Mouse (Mus musculus): ENCODE measurements at regions not wholly inside any gene's neighbourhood (a gene's known extent, or its start where the extent isn't known, plus 50 kb on each side); places are given as distances from the start of the nearest gene placed in this dataset.

- no peak for TF ChIP-seq CTCF (conservative IDR thresholded peaks at IDR 0.05; ENCODE audit: low read length)
- TF ChIP-seq NANOG (IDR thresholded peaks at IDR 0.05; ENCODE audit: borderline replicate concordance, low read length): no peak
Measured at GRCm38 (mm10) chr14:94363992-94364391, 473.5 kb upstream of the Pcdh9 start.

Data from E14TG2a.4 (cell line).